Comparison of ENCODE assay signal across 28 mouse cellular contexts in genomic region chr15:46592868-46593267, GRCm38 (mm10).
"Had no signal": no experiment of that assay in that cellular context is flagged by ENCODE, and none has a peak within 500 bp of the region (broad histone marks: within the 10 kb centered on the region; RNA-seq: fewer than 3 reads in every experiment).

No protein-coding gene starts in this region.

- DNase-seq: cerebellum, adult 2 months; cerebellum, adult 8-10 months; cerebellum, adult 9-10 months; cerebellum, adult 9-11 months; cerebellum, postnatal 10 days; cerebellum, postnatal 14 days; cerebellum, postnatal 25 days; cerebellum, postnatal 36 days; embryo, embryonic 11 days; forebrain, postnatal 0 days; gastrocnemius, adult 2 months; gastrocnemius, postnatal 10 days; gastrocnemius, postnatal 14 days; gastrocnemius, postnatal 25 days; gastrocnemius, postnatal 36 days; heart, adult 11 months; heart, adult 18-20 months had no signal

- H3K27me3 ChIP-seq: embryonic facial prominence, embryonic 12.5 days; embryonic facial prominence, embryonic 13.5 days; embryonic facial prominence, embryonic 15.5 days; forebrain, embryonic 12.5 days; forebrain, embryonic 13.5 days; forebrain, embryonic 15.5 days had no signal

- H3K9me3 ChIP-seq: embryonic facial prominence, embryonic 10.5 days; embryonic facial prominence, embryonic 12.5 days; embryonic facial prominence, embryonic 13.5 days; embryonic facial prominence, embryonic 15.5 days; forebrain, embryonic 10.5 days; forebrain, embryonic 12.5 days; forebrain, embryonic 13.5 days; forebrain, embryonic 15.5 days had no signal

- H3K4me2 ChIP-seq: embryonic facial prominence, embryonic 12.5 days; embryonic facial prominence, embryonic 13.5 days; embryonic facial prominence, embryonic 15.5 days; forebrain, embryonic 12.5 days; forebrain, embryonic 13.5 days; forebrain, embryonic 15.5 days had no signal

- H3K4me3 ChIP-seq: embryonic facial prominence, embryonic 10.5 days; embryonic facial prominence, embryonic 12.5 days; embryonic facial prominence, embryonic 13.5 days; embryonic facial prominence, embryonic 15.5 days; erythroblast, embryonic 14.5 days; forebrain, embryonic 10.5 days; forebrain, embryonic 12.5 days; forebrain, embryonic 13.5 days; forebrain, embryonic 15.5 days; gastrocnemius, adult 2 months had no signal

- H3K27ac ChIP-seq: embryonic facial prominence, embryonic 10.5 days; embryonic facial prominence, embryonic 12.5 days; embryonic facial prominence, embryonic 13.5 days; embryonic facial prominence, embryonic 15.5 days; forebrain, embryonic 10.5 days; forebrain, embryonic 12.5 days; forebrain, embryonic 13.5 days; forebrain, embryonic 15.5 days; gastrocnemius, adult 2 months had no signal

- H3K4me1 ChIP-seq: embryonic facial prominence, embryonic 10.5 days; embryonic facial prominence, embryonic 12.5 days; embryonic facial prominence, embryonic 13.5 days; embryonic facial prominence, embryonic 15.5 days; forebrain, embryonic 10.5 days; forebrain, embryonic 12.5 days; forebrain, embryonic 13.5 days; forebrain, embryonic 15.5 days had no signal

- H3K9ac ChIP-seq: embryonic facial prominence, embryonic 12.5 days; embryonic facial prominence, embryonic 13.5 days; embryonic facial prominence, embryonic 15.5 days; forebrain, embryonic 12.5 days; forebrain, embryonic 13.5 days; forebrain, embryonic 15.5 days; forebrain, postnatal 0 days had no signal

- H3K36me3 ChIP-seq: embryonic facial prominence, embryonic 10.5 days; embryonic facial prominence, embryonic 12.5 days; embryonic facial prominence, embryonic 13.5 days; embryonic facial prominence, embryonic 15.5 days; forebrain, embryonic 10.5 days; forebrain, embryonic 12.5 days; forebrain, embryonic 15.5 days had no signal

- ATAC-seq: forebrain, embryonic 13.5 days; forebrain, embryonic 14.5 days; forebrain, embryonic 15.5 days; forebrain, embryonic 16.5 days; forebrain, postnatal 0 days had no signal
